Mouse (Mus musculus): ENCODE measurements at regions not wholly inside any gene's neighbourhood (a gene's known extent, or its start where the extent isn't known, plus 50 kb on each side); places are given as distances from the start of the nearest gene placed in this dataset.

DNA sequence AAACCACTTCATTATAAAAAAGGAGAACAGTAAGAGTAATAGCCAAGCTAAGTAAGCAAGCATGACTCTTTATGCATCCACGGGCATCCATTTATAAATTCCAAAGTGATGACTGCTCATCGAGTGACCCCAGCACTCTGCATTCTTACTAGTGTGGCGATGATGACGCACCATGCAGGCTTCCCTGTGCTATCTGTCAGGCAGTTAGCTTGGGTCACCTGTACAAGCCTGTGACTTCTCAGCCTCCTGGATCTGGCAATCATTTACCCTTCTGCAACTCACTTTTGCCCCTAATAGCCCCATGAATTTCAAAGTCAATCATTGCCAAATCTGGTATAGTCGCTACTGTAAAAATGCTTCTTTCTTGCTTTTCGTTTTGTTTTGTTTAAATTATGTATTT lies 237.3 kb downstream of the Klf5 start:
- DNase-seq = no peak

DNA sequence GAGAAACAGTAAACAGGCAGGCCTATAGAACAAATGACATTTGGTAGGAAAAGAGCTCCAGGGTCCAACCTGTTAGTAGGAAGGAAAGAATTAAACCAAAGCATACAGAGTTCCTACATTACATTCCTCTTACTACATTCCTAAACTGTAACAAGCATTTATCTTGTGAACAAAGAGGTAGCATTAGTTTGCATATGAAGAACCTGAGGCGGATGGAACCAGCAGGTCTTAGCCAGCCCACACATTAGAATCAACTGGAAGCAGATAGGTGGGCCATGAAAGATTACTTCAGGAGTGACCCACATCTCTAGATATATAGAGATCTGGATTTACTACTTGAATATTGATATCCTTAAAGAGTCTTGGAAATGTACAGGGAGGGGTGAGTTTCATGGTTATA lies 238.8 kb downstream of the Klf5 start:
- DNase-seq = no peak

DNA sequence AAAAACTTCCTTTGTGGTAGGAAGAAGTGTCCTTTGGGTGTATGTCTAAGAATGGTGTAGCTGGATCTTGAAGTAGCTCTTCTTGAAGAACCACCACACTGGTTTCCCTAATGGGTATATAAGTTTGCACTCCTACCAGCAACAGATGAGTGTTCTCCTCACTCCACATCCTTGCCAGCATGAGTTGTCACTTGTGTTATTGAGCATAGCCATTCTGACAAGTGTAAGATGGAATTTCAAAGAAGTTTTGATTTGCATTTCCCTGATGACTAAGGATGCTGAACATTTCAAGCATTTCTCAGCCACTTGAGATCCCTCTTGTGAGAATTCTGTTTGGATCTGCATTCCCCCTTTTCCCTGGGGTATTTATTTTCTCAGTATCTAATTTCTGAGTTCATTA lies 243.2 kb downstream of the Klf5 start:
- no peak for DNase-seq

DNA sequence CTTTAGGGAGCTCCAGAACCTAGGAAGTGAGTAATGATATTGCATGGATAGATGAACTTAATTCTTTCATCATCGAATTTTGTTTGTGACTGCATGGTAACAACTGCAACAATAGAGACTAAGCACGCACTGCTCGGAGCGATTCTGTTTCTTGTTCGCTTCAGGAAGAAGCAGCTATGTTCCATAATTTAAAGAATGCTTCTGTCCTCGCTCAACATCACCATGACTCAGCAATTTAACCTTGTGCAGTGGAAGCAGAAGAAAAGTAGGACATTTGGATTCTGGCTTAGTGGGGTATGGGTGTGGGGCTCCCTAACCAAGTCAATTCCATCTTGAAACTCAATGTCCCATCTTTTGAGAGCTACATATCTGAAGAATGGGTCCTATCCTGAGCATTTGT lies 249.4 kb downstream of the Klf5 start:
- no peak for DNase-seq

DNA sequence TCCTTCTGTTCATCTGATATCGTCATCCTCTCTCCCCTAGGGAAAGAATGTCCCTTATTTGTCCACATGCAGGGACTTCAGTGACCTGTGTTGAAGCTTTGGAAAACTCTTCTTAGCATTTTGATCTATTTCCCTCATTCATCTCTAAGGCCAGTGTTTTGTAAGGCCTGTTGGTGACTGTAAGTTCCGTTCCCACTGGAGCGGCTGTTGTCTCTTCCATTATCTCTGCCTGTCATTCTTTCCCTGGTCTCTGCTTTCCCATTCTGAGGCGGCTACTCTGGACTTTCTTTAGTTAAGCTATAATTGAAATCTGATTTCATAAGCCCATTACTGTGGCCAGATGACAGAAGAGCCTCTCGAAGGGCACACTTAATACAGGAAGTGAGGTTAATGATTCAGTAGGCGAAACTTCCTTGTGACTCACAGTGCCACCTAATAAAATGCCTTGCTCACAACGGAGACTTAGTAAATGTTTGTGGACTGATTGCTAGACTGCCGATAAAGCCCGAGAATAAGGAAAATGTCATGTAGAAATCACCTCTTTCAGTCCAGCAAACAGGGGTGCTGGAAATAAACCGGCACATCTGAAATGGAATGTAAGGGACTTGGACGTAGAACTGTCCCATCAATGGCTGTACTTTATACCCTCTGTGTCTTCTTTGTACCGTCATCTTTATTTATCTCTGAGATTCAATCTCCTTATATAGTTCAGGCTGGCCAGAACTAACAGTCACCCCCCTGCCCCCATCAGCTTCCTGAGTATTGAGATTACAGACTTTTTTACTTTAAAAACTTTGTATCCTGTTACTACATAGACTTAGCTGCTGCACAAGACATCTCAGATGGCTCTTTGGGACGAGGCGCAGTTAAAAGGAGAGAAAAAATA lies 250.1 kb downstream of the Klf5 start:
- no peak for DNase-seq

DNA sequence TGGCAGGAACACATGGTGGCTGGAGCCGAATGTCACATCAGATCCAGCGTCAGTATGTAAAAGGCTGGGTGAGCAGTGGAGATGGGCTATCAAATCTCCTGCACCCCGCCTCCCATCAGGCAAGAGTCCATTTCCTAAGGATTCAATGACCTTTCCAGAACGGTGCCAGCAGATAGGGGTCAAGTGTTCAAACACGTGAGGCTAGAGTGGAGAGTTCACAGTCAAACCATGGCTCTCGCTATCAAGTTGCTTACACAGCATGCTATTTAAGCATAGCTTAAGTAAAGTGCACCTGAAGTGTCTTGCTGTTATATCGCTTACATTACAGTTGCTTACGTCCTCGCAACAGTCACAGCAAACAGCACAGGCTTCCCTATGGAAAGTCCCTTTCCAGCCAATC lies 265.5 kb downstream of the Klf5 start:
- no peak for DNase-seq

DNA sequence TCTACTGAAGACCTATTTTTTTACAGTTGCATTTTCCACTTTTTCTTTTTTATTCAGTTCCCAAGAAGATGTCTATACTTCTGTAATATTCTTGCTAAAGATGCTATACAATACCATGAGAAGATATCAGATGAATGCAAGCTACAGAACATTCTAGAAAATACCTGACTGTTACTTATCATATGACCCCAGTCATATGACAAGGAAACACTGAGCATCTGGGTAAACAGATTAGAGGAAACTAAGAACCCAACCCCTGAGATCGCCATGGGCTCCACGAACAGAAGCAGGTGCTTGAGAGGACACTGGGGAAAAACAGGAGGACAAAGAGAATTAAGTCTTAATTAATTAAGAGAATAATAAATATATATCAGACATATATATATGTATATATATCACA lies 275.7 kb downstream of the Klf5 start:
- no peak for DNase-seq

DNA sequence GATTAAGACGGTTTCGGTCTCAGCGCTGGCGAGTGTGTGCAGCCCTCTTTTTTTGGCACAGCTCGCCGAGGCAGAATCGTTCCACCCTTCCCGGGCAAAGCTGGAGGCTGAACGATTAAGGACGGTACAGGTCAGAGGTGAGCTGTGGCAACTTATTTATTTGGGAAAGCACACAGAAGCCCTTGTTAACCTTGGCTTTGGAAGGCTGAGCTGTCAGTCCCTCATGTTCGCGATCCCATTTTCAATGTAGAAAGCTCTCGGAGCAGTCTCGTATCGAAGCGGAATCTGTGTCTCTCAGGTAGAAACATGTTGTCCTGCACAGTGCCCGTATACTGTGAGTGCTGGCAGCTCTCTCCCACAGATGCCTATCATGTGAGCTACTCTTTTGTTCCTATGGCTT lies 280.2 kb downstream of the Klf5 start:
- DNase-seq = no peak

DNA sequence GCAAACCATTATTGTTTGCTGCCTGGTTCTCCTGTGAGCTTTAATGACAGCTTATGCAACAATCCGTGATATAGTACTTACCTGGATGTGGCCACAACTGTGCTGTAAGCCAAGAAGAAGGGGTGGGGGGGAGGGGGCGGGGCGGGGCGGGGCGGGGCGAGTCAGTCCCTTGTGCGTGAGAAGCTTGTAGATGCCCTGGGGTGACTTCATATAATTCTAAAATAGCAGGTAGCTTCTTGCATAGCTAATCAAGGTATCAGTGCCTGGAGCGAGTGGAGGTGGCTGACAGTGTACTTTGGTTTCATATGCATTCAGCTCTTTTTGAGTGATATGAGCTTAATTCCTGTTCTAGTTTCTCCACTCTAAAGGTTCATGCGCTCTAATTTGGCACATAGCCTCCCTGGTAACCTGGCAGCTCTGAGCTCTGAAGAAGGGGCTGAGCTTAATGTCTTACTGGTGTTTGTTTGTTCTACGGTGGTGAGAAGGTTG lies 280.8 kb downstream of the Klf5 start:
- DNase-seq = no peak

DNA sequence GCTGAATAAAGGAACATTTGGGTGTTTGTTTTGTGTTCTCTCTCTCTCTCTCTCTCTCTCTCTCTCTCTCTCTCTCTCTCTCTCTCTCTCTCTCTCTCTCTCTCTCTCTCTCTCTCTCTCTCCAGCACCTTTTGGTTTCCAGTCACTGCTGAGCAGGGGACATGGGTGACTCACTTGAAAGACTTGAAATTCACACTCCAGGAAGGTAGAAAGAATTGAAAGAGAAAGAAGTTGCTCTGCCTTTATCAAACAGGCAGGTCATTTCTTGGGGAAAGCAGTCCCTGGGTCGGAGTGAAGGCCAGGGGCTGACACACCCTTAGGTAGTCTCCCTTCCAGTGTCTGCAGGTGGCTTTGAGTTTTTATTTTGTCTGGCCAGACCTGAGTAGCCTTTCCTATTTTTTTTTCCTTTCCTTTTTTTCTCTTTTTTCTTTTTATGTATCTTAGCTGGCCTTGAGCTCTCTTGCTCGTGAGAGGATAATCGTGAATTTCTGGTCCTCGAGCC lies 281.3 kb downstream of the Klf5 start:
- no peak for DNase-seq

DNA sequence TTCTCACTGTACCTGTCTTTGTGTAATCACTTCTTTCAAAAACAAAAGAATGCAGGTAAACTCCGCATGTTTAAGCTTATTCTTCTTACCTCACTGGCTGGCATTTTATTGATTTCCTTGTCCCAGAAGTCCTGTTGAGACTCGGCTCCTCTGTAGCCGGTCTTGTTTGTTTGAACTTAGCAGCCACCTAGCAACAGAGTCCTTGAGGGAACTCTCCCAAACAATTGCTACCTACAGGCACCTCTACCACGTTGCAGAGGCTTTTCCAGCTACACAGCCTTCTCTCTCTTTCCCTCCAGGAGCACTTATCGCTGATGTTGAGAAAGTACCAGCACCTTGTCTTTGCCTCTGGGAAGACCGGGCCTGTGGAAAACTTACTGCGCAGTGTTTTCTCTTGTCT lies 285.7 kb downstream of the Klf5 start:
- DNase-seq = no peak

DNA sequence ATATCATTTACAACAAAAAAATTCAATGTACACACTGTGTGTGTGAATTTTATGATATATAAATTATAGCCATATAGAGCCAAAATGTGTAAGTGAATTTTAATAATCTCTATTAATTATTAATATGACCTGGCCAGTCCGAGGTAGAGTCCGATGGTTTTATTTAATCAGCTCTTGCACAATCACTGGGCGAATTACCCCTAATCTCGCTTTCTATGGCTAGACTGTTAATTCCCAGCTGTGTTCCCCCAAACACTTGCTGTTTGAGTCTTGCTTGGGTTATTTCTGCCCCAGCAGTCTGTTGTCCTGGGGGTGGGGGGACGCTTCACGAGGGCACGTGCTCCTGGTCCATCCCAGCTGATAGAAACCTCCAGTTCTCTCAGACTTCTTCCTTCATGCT lies 287.5 kb downstream of the Klf5 start:
- DNase-seq = no peak

DNA sequence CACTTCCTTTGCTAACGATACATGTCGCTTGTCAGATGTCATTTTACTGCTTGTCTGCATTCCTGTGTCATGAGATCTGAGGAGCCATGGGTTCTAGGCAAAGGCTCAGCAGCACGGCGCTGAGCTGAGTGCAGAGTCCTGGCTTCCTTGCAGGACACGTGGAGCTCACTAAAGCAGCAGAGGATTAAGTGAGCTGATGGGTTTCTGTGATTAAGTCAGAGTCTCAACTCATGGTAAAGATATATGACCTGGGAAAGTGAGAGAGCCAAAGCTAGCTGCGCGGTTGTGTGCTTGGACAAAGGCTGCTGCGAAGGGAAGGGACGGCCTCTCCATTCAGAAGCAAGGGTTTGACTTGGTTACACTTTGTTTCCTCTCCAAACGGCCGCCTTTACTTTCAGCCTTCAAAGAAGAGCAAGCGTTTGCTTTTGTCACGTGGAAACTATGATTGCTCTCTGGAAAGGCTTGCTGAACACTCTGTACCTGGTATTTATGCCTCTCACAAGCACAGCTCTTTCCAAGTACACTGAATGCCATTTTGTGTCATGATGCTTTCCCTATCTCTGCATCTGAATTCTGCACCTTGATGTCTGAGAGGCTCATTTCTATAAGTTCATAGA lies 292.5 kb downstream of the Klf5 start:
- no peak for DNase-seq

DNA sequence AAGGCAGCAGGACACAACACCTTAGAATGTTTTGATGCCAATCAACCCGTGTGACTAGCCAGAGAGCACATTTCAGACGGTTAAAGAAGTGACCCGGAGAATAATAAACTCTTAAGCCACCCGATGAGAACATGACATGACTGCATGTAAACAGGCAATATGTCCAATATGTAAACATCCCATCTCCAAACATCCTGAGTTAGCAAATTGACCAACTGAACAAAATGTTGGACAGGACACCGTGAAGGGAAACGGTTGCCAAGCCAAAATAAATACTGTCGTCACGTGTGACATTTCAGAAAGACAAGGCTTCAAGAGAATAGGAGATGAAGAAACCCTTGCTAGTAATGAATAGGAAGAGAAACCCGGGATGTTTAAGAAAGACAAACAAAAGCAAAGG lies 294.4 kb downstream of the Klf5 start:
- DNase-seq = no peak

DNA sequence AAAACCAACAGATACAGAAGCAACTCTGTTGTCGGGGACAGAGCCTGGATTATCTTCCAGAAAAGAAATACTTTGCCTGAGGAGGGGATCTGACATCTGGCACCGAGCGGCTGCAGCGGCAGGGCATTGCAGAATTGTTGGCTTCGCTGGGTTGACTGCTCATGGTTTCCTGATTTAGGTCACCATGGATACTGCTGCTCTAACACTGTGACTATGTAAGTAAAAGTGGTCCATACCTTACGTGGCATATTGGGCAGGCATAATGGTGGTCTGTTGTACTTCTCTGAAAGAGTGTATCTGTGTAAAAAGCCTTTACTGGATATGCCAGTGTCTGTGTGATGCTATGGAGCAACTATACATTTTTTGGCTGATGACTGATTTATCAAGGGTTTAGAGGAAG lies 295.4 kb downstream of the Klf5 start:
- no peak for DNase-seq

DNA sequence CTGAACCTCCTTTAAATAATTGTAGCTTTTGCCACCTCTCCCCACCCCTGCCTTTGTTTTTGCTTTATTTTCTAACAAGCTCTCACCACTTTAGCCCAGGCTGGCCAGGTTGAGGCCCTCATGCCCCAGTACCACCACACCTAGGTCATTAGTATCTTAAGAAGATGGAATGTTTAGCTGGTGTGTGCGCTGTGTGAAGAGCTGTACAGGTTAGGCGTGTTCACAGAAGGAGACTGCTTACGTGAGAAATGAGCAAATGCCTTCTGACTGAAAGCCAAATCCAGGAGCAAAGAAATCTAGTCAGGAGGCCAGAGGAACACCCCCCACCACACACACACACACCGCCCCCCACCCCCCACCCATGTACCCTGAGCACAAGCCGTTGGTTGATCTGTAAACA lies 303.4 kb downstream of the Klf5 start:
- no peak for DNase-seq

DNA sequence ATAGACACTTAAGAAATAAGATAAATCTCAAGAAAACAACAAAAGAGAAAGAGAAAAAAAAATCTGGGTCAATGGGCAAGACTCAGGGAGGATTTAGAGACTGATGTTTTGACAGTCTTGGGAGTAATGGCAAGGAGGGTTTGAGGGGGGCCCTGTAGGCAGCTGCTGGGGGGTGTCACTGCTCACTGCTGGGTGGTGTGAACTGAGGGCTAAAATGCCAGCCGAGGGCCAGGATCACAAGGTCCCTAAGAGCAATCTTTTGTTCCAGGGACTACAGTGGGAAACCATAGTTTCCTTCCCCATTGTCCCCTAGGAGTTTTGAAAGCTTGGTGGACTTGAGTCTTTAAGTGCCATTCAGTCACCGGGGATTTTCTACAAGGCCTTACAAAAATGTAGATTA lies 304.8 kb downstream of the Klf5 start:
- no peak for DNase-seq

DNA sequence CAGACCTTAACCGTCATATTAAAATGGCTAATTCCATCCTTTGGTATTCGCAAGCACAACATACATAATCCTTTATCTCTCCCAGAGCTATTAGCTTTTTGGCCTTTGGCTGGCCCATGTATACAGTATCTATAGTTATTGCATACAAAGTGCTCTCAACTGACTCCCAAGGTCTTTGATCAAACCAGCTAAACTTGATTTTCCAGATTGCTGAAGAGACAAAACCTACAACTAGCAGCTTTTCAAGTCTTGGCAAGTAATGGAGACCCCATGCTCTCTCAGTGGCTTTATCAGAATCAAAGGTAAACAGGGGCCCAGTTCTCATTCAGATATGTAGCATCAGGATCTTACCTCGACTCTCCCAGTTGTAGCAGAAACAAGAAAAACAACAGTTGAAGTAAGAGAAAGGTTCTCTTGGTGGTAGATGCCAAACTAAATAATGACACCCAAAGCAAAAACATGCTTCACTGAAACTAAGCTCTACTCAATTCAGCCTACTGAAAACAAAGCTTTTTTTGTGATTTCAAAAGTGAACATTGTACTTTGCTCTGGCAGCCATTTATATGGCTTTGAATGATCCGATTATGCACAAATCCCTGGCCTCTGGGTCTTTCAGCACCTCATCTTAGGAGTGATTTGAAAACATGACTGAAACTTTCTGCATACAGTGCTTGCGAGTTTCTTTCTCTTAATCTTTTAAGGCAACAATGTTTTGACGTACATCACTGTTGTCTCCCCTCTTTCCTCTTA lies 307.0 kb downstream of the Klf5 start:
- no peak for DNase-seq

DNA sequence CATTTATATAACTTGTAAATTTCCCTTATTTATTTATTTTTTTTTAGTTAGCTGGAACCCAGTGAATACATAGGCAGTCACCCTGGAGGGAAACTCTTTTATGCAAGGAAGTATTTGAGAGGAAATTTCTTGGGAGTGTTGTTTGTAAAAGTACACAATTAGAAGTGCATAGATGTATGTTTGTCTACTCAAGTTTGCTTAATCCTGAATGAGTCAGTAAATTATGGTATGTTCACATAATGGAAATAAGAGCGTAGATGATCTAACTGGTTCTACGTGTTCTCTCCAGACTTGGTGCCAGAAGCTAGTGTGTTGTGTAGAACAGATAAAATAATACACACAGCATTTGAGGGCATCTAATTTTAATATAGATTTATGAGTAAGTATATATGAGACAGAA lies 310.5 kb downstream of the Klf5 start:
- DNase-seq = no peak

DNA sequence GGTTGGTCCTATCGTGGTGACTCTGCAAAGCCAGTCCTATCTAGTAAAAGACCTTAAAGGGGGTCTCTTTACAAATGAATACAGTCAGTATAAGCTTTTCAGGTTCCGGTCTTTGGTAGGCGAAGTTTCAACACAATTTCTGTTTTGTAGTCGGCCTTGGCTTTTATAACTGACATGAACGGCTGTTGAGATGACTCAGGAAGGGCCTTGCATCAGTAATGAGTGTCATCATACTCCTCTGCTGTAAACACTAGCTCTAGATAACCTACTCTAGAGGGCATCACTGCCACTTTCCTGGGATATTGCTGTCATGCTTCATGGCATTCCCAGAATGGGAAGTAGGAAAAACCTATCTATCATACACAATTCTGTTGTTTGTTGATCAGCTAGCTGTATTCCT lies 312.9 kb downstream of the Klf5 start:
- no peak for DNase-seq

DNA sequence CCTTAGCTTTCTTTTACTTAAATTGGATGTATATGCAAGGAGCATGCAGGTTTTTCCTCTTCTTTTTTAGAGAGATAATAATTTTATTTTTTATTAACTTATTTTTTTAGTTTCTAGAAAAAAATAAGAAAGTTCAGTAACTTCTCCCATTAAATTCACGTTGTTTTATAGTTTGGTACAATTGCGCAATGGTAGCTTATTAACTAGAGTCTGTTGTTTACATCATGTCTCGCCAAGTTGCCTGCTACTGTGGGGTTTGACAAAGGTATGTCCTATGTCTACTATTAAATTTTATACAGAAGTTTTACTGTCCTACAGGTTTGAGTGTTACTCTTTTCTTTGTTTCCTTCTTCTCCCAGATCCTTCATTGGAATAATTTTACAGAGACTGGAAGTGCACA lies 313.6 kb downstream of the Klf5 start:
- DNase-seq = no peak

DNA sequence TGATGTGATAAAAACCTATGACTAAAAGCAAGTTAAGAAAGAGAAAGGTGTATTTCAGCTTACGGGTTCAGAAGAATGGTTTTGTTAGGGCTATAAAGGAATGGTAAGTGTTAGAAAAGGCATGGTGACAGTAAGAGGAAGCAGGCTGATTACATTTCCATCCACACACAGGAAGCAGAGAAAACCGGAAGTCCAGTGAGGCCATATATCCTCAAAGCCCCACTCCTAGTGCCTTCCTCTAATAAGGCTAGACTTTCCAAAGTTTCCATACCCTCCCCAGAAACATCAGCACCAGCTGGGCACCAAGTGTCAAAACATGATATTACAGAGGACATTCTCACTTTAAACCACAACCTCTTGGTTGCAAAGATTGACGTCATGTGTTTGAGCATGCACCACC lies 316.3 kb downstream of the Klf5 start:
- DNase-seq = no peak

DNA sequence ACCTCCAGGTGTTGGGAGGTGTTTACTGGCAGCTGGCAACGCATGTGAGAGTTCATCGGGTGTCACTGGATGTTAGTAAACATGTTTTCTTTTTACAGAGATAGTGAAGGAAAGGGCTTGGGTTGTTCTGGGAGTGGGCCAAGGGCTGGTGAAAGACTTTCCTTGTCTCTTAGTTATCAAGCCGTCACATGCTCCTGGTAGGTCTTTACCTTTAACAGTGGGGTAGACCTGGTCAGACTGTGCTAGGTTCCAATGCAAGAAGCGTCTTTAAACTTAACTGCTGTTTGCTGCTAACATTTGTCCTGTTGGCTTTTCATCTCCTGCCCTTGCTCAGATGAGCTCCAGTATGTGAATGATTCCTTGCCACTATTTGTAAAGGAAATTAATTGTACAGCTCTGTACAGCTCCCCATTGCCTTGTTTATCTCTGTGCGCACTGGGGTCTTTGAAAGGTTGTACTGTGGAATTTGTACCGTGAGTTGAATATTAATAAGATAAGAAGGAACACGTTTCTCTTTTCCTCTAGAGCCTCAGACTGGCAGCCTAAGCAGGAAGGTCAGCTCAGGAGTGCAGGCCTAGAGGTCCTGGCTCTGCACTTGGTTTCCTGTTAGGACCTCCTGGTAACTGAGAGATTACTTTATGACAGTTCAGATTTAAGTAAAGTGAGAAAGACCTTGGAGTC lies 318.3 kb downstream of the Klf5 start:
- no peak for DNase-seq

All from cerebellum, adult 9-10 months (tissue).